In the genomic region with DNA sequence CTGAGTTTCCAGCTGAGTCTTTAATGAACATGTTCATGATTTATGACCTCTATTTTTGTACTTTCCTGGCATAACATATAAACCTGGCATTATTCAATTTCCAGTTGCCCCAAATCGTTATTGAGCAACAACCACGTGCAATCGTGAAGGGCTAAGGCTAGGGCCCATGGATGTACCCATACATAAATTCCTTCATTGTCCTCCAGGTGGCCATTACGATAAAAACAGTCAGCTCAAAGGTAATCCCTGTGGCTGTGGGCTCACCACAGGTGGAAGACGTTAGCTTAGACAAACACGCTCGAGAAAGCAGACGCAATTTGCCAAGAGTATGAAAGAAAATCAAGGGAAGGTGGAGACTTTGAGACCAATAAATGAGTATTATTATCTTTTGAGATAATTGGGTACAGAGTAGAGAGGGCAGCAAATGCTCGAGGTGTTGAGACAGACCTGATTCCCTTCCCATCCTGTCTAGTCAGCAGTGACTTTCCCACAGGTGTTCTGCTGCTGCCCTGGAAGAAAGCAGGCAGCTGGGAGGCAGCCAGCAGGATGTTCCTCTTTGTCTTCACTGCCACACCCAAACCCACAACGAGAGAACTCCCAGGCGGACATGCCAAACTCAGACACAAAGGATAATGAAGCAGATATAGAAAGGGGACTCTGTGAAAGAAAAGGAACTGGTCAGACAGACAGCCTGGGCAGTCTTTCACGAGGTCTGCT, we compare ENCODE assay signal across 15 mouse cellular contexts.
A peak's percentile ranks its signal among the peaks of the same experiment; 100 is the strongest.
DNase-seq lines count a peak whose midpoint lies in the region; ATAC-seq and TF ChIP-seq lines count a peak whose summit lies in the region.
"Had no signal": no experiment of that assay in that cellular context is flagged by ENCODE, and none has a peak within 500 bp of the region (broad histone marks: within the 10 kb centered on the region; RNA-seq: fewer than 3 reads in every experiment).

No protein-coding gene starts in this region.

- DNase-seq in lung, postnatal 0 days (ENCODE audit: low spot score): no peak
- DNase-seq in lung, adult 2 months: no peak
- peak; percentile 57 for DNase-seq in ZHBTc4 (ENCODE audit: low read depth, low spot score)
- DNase-seq in thymus, postnatal 10 days (ENCODE audit: low spot score in 2 of 2): no peak
- DNase-seq in ovary, postnatal 36 days (ENCODE audit: low spot score): no peak
- no peak for DNase-seq in cerebellum, adult 9-10 months
- DNase-seq: adrenal gland, postnatal 10 days; cerebellum, postnatal 10 days; kidney, adult 11 months; kidney, postnatal 4 days had no signal

- H3K9me3 ChIP-seq in lung, postnatal 0 days (ENCODE audit: low read length): no peaks in the 10 kb centered on the region
- no peaks in the 10 kb centered on the region for H3K9me3 ChIP-seq in intestine, postnatal 0 days (ENCODE audit: control insufficient read depth)
- H3K9me3 ChIP-seq: heart, embryonic 13.5 days; hindbrain, embryonic 10.5 days; midbrain, embryonic 10.5 days had no signal

- no peaks in the 10 kb centered on the region for H3K4me1 ChIP-seq in lung, postnatal 0 days (ENCODE audit: insufficient read depth, low read depth, low read length)
- no peaks in the 10 kb centered on the region for H3K4me1 ChIP-seq in lung, adult 2 months (ENCODE audit: control insufficient read depth, insufficient read depth, low read length)
- H3K4me1 ChIP-seq in intestine, postnatal 0 days (replicated peaks; ENCODE audit: control insufficient read depth, insufficient read depth, low read length): no peaks in the 10 kb centered on the region
- H3K4me1 ChIP-seq: hindbrain, embryonic 10.5 days; midbrain, embryonic 10.5 days had no signal

- H3K27ac ChIP-seq in lung, postnatal 0 days (ENCODE audit: low read length): no peak overlapping the region
- H3K27ac ChIP-seq in intestine, postnatal 0 days (ENCODE audit: low read depth, low read length): no peak overlapping the region
- H3K27ac ChIP-seq: heart, embryonic 13.5 days; hindbrain, embryonic 10.5 days; midbrain, embryonic 10.5 days had no signal

- 59% methylated on average over 12 of the region's 12 CpGs for WGBS in lung, postnatal 0 days
- WGBS in lung, adult 2 months: 59% methylated on average over 12 of the region's 12 CpGs
- 37% methylated on average over 12 of the region's 12 CpGs for WGBS in intestine, postnatal 0 days

- H3K4me2 ChIP-seq in lung, postnatal 0 days (replicated peaks; ENCODE audit: low read depth, low read length): no peak overlapping the region
- H3K4me2 ChIP-seq in intestine, postnatal 0 days (replicated peaks; ENCODE audit: low read depth): no peak overlapping the region
- H3K4me2 ChIP-seq: heart, embryonic 13.5 days had no signal

- no peak for TF ChIP-seq EP300 in lung, postnatal 0 days (IDR thresholded peaks at IDR 0.05)

- ATAC-seq in lung, postnatal 0 days: no peak
- ATAC-seq in intestine, postnatal 0 days: peak; percentile 94
- ATAC-seq: forebrain, embryonic 14.5 days had no signal

- no peak overlapping the region for H3K4me3 ChIP-seq in lung, postnatal 0 days (ENCODE audit: low read depth, low read length)
- no peak overlapping the region for H3K4me3 ChIP-seq in lung, adult 2 months (replicated peaks; ENCODE audit: extremely low read depth, low read depth, low read length)
- no peak overlapping the region for H3K4me3 ChIP-seq in intestine, postnatal 0 days (ENCODE audit: low read depth, low read length)
- H3K4me3 ChIP-seq: heart, embryonic 13.5 days; hindbrain, embryonic 10.5 days; midbrain, embryonic 10.5 days had no signal

- H3K27me3 ChIP-seq in lung, postnatal 0 days (replicated peaks; ENCODE audit: insufficient read depth, low read length): no peaks in the 10 kb centered on the region
- H3K27me3 ChIP-seq in intestine, postnatal 0 days (replicated peaks; ENCODE audit: control insufficient read depth, insufficient read depth, low read length): no peaks in the 10 kb centered on the region

- no peak for TF ChIP-seq POLR2A in lung, adult 2 months (IDR thresholded peaks at IDR 0.05; ENCODE audit: borderline replicate concordance, extremely low read depth, low read depth, low read length)

- H3K9ac ChIP-seq in lung, postnatal 0 days (replicated peaks; ENCODE audit: low read depth): no peak overlapping the region
- no peak overlapping the region for H3K9ac ChIP-seq in intestine, postnatal 0 days (ENCODE audit: low read depth, low read length)
- H3K9ac ChIP-seq: heart, embryonic 13.5 days had no signal

- no peaks in the 10 kb centered on the region for H3K36me3 ChIP-seq in lung, postnatal 0 days (ENCODE audit: insufficient read depth, low read length)
- H3K36me3 ChIP-seq in intestine, postnatal 0 days (ENCODE audit: control insufficient read depth, insufficient read depth): no peaks in the 10 kb centered on the region
- H3K36me3 ChIP-seq: heart, embryonic 13.5 days; hindbrain, embryonic 10.5 days; midbrain, embryonic 10.5 days had no signal

- TF ChIP-seq CTCF in lung, postnatal 0 days (IDR thresholded peaks at IDR 0.05): peak; percentile 20; the same call in 1 of the 2 replicates
- TF ChIP-seq CTCF in lung, adult 2 months (IDR thresholded peaks at IDR 0.05; ENCODE audit: insufficient read depth, low read length): no peak
- peak; percentile 55 for TF ChIP-seq CTCF in intestine, postnatal 0 days (IDR thresholded peaks at IDR 0.05; ENCODE audit: low read depth)
